Mouse (Mus musculus): ENCODE measurements around the gene Tubb4a.

Tubb4a gene

GRCm38 (mm10) chr17:57102276-57102675 lies 14.7 kb upstream of the Tubb4a start:
- in situ Hi-C loops (cut with MboI, MseI): no loop called here

DNA sequence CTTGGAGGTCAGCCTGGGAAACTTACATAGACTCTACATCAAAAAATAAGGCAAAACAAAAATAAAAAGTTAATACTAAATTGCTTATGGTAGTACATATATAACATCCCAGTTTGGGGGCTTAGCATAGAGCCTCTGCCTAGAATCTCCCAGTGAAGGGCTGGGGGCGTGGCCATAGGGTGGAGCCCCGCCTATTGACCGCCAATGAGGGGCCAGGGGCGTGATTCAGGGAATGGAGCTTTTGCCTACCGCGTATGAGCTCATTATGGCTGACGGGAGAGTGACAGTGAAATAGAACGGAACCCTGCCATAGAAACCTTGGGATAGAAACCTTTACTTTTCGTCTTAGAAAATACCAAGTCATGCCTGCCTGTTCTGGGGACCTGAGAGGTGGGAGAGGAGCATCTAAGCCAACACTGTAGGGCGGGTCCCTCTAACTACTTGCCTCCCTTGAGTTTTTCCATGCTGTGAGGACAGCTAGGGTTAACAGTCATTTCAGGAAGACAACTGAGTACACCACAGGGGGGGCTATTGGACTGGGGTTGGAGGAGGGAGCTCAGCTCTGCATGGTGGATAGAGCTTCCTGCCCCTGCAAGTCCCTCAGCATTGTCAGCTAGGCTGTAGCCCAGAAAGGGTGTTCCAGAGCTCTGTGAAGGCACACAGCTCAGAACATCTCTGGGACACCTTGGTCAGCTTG lies 12.2 kb upstream of the Tubb4a start:
- in situ Hi-C loops (cut with MboI, MseI): loop anchor here (5.0 to 10.0 kb wide), 2 partner anchors 68 to 235 kb away; no protein-coding TSS in a partner anchor

DNA sequence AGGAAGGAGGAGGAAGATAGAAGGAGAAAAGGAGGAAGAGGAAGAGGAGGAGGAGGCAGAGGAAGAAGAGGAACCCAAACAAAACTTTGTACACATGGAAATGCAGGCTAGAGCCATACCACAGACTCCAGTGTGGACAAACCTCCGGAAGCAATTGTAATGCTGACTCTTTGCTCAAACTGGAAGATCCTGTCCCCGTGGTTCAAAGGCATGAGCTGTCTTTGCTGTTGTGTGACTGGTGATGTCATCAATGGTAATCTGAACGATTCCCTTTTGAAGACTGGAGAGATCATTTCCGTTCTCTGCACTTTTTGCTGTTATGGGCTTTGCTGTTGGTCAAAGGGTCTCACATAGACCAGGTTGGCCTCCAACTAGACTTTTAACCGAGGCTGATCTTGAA lies 10.7 kb upstream of the Tubb4a start:
- in situ Hi-C loops (cut with MboI, MseI): loop anchor here (5.0 to 10.0 kb wide), 2 partner anchors 69 to 236 kb away; no protein-coding TSS in a partner anchor

DNA sequence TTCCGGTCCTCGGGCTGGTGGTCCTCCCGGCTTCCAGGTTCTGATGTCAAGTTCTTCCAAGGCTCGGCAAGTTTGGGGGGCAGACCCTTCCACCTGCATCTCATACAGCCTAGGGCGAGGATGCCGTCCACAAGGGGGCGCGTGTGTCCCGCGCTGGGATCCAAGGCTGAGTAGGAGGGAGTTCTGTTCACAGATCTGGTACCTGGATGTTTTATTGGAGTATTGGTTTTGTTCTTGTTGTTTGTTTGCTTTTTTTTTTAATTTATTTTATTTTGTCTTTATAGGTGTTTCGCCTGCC lies 9.0 kb upstream of the Tubb4a start:
- in situ Hi-C loops (cut with MboI, MseI): loop anchor here (5.0 to 10.0 kb wide), 2 partner anchors 71 to 238 kb away; no protein-coding TSS in a partner anchor

DNA sequence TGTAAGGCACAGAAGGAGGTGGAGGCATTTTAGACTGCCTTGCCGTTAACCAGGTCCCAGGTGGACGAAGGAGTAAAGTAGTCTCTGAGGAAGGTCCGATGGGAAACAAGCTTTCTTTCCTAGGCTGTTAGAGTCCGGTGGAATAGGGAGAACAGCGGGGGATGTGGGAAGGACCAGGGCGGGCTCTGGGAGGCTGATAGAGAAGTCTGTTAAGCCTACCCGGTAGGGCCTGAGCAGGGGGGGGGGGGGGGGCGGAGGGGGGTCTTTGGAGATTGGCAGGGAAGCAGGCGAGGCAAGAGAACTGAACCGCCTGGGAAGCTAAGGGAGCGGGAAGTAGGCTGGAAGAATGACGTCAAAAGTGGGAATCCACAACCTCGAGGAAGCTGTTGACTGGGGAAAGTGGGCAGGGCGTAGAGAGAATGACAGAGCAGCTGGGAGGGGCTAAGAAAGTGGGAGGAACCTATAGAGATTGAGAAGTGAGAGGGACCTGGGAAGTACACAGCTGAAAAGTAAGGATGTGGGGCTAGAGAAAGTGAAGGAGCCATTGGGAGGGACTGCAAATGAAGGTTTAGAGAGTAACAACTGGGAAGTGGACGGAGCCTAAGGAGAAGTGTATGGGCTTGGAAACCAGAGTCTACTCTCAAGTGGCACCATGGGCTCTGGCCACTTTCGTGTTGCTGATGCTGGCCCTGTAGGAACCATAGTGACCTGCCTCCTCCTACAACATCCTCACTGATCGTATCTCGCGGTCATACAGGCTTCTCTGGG lies 8.5 kb upstream of the Tubb4a start:
- in situ Hi-C loops (cut with MboI, MseI): loop anchor here (5.0 to 10.0 kb wide), 2 partner anchors 71 to 239 kb away; no protein-coding TSS in a partner anchor

- in situ Hi-C loops (cut with MboI, MseI): loop anchor here (10.0 kb wide), 1 partner anchor 241 kb away; no protein-coding TSS in a partner anchor
Measured at GRCm38 (mm10) chr17:57094222-57094621, 6.6 kb upstream of the Tubb4a start.

- in situ Hi-C loops (cut with MboI, MseI): no loop called here
Measured at GRCm38 (mm10) chr17:57085970-57086757, 1.4 kb downstream of the Tubb4a start.

DNA sequence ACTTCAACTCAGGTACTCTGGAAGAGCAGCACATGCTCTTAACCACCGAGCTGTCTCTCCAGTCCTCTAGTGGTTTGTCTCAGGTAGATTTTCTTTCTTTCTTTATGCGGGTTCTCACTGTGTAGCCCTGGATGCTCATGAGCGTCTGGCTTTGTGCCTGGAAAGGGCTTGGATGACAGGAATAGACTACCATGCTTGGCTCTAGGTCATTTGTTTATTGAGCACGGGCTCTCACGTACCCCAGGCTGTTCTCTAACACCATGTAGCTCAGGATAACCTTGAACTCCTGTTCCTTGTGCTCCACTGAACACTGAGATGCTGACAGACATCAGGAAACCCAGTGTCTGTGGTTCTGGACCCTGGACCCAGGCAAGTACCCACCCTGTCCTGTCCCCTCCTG lies 5.1 kb downstream of the Tubb4a start:
- in situ Hi-C loops (cut with MboI, MseI): no loop called here

GRCm38 (mm10) chr17:57081234-57081842 lies 6.2 kb downstream of the Tubb4a start:
- in situ Hi-C loops (cut with MboI, MseI): no loop called here

DNA sequence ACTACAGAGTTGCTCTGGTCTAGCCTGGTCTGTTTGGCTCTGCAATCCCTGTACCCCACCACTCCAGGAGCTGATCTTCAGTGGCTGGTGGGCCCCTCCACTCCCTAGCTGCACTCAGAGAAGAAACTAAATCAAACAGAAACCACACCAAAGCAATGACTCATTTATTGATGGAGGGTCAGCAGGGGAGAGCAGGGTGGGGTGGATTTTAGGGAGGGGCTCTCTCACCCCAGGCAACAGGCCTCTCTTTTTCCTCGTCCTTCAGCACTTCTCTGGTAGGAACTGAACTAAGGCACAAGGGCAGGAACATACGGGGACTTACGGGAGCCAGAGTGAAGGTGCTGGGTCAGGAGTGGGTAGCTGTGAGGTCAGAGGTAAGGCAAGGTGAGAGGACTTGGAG lies 7.7 kb downstream of the Tubb4a start:
- in situ Hi-C loops (cut with MboI, MseI): no loop called here

GRCm38 (mm10) chr17:57078336-57078735 lies 9.2 kb downstream of the Tubb4a start, which contains the start of gene Dennd1c:
Gene Dennd1c (minus strand): TSS chr17:57078514.
- in situ Hi-C loops (cut with MboI, MseI): no loop called here

- in situ Hi-C loops (cut with MboI, MseI): no loop called here
Measured at GRCm38 (mm10) chr17:57076916-57077315, 10.7 kb downstream of the Tubb4a start.

- in situ Hi-C loops (cut with MboI, MseI): no loop called here
Measured at GRCm38 (mm10) chr17:57070699-57071098, 16.9 kb downstream of the Tubb4a start.

DNA sequence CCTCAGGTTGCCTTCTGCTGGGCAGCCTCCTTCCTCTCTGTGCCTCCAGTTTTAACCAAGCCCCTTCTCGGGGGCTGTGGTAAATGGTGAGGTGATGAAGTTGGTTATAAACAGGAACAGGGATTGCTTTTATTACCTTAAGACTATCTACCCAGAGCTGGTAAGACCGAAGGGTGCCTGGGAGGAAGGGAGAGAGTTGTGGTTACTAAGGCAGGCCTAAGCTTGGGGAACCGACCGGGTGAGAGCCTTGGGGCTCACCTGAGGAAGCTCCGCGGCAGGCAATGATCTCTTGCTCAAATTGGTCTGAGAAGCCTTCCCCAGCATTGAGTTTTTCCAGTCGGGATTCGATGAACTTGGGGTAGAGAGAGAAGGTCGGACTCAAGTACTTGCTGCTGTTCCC lies 17.3 kb downstream of the Tubb4a start:
- in situ Hi-C loops (cut with MboI, MseI): no loop called here

- in situ Hi-C loops (cut with MboI, MseI): no loop called here
Measured at GRCm38 (mm10) chr17:57066908-57067307, 20.7 kb downstream of the Tubb4a start.

DNA sequence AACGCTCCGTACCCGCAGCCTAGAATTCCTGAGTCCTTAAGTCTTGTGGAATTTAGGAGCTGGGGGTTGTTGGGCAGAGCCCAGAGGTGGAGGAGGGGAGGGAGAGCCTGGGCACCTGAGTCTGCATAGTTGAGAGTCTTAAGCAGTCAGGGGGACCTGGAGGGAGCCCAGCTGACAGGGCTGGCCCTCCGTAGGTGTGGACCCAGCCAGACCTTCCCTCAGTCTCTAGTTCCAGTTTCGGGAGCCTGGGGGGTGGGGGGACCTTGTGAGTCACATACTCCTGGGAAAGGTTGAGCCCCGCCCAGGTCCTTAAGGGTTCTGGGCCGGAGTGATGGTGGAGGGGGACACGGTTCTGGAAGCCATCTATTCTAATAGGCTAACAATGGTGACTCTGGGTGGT lies 24.6 kb downstream of the Tubb4a start:
- in situ Hi-C loops (cut with MboI, MseI): no loop called here

DNA sequence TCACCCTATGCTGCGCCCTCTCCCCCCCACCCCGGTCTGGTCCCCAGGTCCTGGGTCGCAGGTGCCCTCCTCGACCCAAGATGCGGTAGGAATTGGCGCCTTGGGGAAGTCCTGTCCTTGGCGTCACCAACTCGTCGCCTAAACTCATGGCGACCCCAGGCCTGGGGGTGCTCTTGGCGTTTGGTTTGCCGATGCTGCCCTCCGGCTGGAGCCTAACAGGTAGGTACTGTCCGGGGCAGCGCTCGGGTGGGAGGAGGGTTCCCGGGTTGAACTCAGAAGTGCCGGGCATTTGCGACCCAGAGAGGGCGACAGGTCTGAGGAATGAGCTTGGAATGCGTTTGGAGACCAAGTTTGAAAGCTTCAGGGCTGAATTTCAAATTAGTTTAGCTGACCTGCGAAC lies 25.0 kb downstream of the Tubb4a start:
- in situ Hi-C loops (cut with MboI, MseI): no loop called here

GRCm38 (mm10) chr17:57062011-57062521 lies 25.5 kb downstream of the Tubb4a start:
- in situ Hi-C loops (cut with MboI, MseI): no loop called here

DNA sequence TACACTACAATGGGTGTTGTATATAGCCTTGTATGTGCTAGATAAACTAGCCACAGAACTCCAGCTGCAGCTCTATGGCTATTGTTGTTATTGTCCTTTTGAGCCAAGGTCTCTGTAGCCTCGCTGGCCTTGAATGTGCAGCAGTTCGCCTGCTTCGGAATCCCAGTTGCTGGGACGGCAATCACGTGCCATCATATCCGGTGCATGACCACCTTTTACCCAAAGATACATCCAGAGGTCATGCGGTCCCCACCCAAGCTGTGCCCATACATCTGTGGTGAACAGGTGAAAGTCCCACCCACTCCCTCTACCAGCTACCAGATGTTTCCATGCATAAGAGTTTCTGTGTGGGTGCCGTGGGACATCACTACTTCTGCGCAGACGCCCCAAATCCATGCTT lies 26.5 kb downstream of the Tubb4a start:
- in situ Hi-C loops (cut with MboI, MseI): no loop called here

GRCm38 (mm10) chr17:57060231-57060801 lies 27.3 kb downstream of the Tubb4a start:
- in situ Hi-C loops (cut with MboI, MseI): no loop called here

- in situ Hi-C loops (cut with MboI, MseI): no loop called here
Measured at GRCm38 (mm10) chr17:57059486-57059977, 28.1 kb downstream of the Tubb4a start, which contains the start of gene Slc25a23. Gene Slc25a23 (minus strand): TSS chr17:57059863.
